Mouse (Mus musculus) kidney, embryonic 14.5 days (tissue): ENCODE data around the gene Gsdmc3. TPM values are rescaled to one million over a fixed set of nuclear protein-coding genes. Genes with fewer than 3 reads are reported as not detected.
"Not testable (repeated sequence)": the region's sequence is repeated elsewhere in the genome, so short reads cannot be mapped to it uniquely, and the experiment has no call there.

ENCODE experiments used
- ATAC-seq: fragments of 200-750 bp; cut with Nextera tagmentation; 2 replicates; pipeline ENCODE4 v1.8.0; 2017; ENCODE audit warnings: moderate number of reproducible peaks, mild to moderate bottlenecking, moderate TSS enrichment, moderate library complexity; ENCODE audit not compliant: low FRiP score, low TSS enrichment
- H3K27ac ChIP-seq: fragments of 300-500 bp; sonication (generic); 2 replicates; pipeline ENCODE4 v1.5.1; 2014; ENCODE audit warnings: low read depth, mild to moderate bottlenecking, low read length, moderate library complexity, mixed read lengths
- H3K27me3 ChIP-seq: fragments of 300-500 bp; sonication (generic); 2 replicates; pipeline ENCODE4 v1.6.1; 2014; ENCODE audit warnings: mild to moderate bottlenecking, low read length; ENCODE audit not compliant: control insufficient read depth, insufficient read depth
- H3K36me3 ChIP-seq: fragments of 300-500 bp; sonication (generic); 2 replicates; pipeline ENCODE4 v1.6.1; 2014; ENCODE audit warnings: low read length, mixed read lengths; ENCODE audit not compliant: control insufficient read depth, insufficient read depth
- H3K4me1 ChIP-seq: fragments of 300-500 bp; sonication (generic); 2 replicates; pipeline ENCODE4 v1.6.1; 2014; ENCODE audit warnings: low read length, mixed read lengths; ENCODE audit not compliant: control insufficient read depth, insufficient read depth
- H3K4me2 ChIP-seq: fragments of 300-500 bp; sonication (generic); replicated peaks from 2 replicates; pipeline ENCODE4 v1.6.1; 2014; ENCODE audit warnings: low read depth, mild to moderate bottlenecking, low read length
- H3K4me3 ChIP-seq: fragments of 300-500 bp; sonication (generic); 2 replicates; pipeline ENCODE4 v1.5.1; 2014; ENCODE audit warnings: mild to moderate bottlenecking, low read length
- H3K9ac ChIP-seq: fragments of 300-500 bp; sonication (generic); 2 replicates; pipeline ENCODE4 v1.6.1; 2014; ENCODE audit warnings: low read depth, mild to moderate bottlenecking, low read length, moderate library complexity
- H3K9me3 ChIP-seq: fragments of 300-500 bp; sonication (generic); 2 replicates; pipeline ENCODE4 v1.6.1; 2016; ENCODE audit warnings: low read length; ENCODE audit not compliant: control insufficient read depth
- WGBS: fragments of 180-500 bp; shearing (Covaris S2); extraction: QIAGEN DNeasy Blood & Tissue Kit; methylation state at CpG from one replicate; pipeline ENCODE4 v1.1.7; 2014; 5-methylcytosine and 5-hydroxymethylcytosine counted together
- polyA plus RNA-seq: library from polyadenylated mRNA; unstranded; fragments of >200 nt; fragmentation: Nextera tagmentation; extraction: Ambion mirVana; gene quantifications from 2 replicates; pipeline ENCODE4 v1.2.1, GENCODE M21; 2014

Gene Gsdmc3
- 0.64 and 1.4 TPM in 2 replicates for polyA plus RNA-seq

DNA sequence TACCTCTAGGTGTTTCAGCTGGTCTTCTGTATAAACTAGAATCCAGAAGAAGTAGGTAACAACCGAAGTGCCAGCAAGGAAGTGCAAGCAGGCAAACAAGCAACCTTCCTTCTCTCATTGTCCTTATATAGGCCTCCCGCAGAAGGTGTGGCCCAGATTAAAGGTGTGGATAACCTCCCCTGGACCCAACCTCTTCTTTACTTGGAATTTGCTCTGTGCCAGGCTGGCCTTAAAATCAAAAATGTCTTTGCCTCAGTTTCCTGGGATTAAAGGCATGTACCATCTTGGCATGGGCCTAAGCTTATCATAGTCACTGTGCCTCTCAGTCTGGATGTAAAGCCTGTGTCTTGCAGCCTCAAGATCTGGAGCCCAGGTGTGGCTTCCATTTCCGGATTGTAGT is at the start of gene Gsdmc3:
Gene Gsdmc3 (minus strand): TSS at position 101 of the 400 bp plus-strand sequence.
- not testable (repeated sequence) for H3K9ac ChIP-seq, H3K4me1 ChIP-seq, ATAC-seq, H3K27ac ChIP-seq, H3K4me2 ChIP-seq, H3K4me3 ChIP-seq, H3K9me3 ChIP-seq, H3K36me3 ChIP-seq, H3K27me3 ChIP-seq
- WGBS = 100% methylated on average over 1 of the region's 3 CpGs

GRCm38 (mm10) chr15:63926201-63926600 is 47.8 kb upstream of the Gsdmc3 start:
- H3K4me3 ChIP-seq = no peak overlapping the region
- peaks cover 10% of the 10 kb centered on the region for H3K36me3 ChIP-seq
- no peak overlapping the region for H3K27ac ChIP-seq
- H3K4me1 ChIP-seq = no peaks in the 10 kb centered on the region
- H3K9me3 ChIP-seq = no peaks in the 10 kb centered on the region
- 92% methylated on average over 3 of the region's 3 CpGs for WGBS
- H3K27me3 ChIP-seq = no peaks in the 10 kb centered on the region
- no peak overlapping the region for H3K4me2 ChIP-seq
- no peak overlapping the region for H3K9ac ChIP-seq
- ATAC-seq = no peak

DNA sequence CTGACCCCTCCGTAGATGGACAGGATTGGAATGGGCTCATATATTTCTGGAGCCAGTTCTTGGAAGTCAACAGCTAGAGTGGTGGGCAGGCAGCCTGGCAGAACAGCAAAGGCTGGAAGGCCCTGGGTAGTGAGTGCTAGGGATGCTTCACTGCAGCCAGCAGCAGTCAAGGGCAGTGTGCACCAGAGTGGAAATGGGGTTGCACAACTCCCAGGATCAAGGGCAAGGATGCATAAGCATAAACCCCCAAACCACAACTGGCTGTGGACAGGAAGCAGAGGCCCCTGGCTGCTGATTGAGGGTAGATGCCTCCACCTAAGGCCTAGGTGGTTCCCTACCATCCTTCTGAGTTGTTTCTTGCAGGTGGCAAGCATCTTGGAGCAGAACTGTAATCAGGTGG is 46.1 kb upstream of the Gsdmc3 start:
- no peak overlapping the region for H3K9ac ChIP-seq
- no peak for ATAC-seq
- WGBS = 76% methylated on average over 1 of the region's 1 CpGs

DNA sequence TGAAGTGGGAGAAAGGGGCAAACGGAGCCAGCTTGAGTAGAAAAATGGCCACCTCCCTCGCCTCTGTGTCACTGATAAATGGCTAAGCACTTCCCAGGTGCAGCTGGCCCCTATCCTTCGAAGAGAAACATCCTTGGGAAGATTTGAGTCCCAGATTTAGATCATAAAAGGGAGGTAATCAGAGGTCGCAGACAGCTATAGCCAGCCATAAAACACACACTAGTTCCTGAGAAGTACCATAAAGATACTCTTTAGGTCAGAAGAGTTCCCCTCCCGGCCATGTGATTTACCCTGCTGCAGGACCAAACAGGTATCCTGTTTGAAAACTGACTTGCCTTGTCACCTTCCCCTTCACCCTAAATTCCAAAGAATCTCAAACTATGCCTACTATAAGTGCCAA is 43.3 kb upstream of the Gsdmc3 start:
- ATAC-seq, H3K4me1 ChIP-seq, H3K36me3 ChIP-seq, H3K27ac ChIP-seq, H3K27me3 ChIP-seq, H3K4me3 ChIP-seq, H3K9me3 ChIP-seq, H3K4me2 ChIP-seq, H3K9ac ChIP-seq: not testable (repeated sequence)
- WGBS = 7% methylated on average over 2 of the region's 5 CpGs

More for the DNA sequence above, 46.1 kb upstream of the Gsdmc3 start:
- no peaks in the 10 kb centered on the region for H3K4me1 ChIP-seq
- H3K4me2 ChIP-seq = no peak overlapping the region
- no peak overlapping the region for H3K27ac ChIP-seq
- H3K9me3 ChIP-seq = no peaks in the 10 kb centered on the region
- H3K36me3 ChIP-seq = peaks cover 4% of the 10 kb centered on the region; the same call in 1 of the 2 replicates
- H3K4me3 ChIP-seq = no peak overlapping the region
- H3K27me3 ChIP-seq = no peaks in the 10 kb centered on the region

DNA sequence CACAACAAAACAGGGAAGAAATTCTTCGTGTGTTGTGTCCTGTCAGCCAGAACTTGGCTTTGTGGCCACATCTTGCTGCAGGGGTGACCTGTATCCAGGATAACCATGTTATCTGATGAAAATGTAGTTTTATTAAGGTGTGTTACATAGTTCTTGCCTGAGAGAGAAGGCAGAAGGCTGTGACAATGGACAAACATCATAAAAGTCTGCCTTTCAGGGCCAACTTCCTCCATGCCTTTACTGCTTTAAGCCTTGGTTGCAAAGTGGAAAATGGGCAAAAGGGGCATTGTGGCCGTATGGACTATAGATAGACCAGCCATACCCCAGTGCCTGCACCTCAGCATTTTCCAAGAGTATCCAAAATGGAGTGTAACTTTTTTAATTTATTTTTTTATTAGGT is 41.4 kb upstream of the Gsdmc3 start:
- H3K9ac ChIP-seq, H3K9me3 ChIP-seq, H3K4me2 ChIP-seq, H3K36me3 ChIP-seq, H3K4me3 ChIP-seq, H3K27ac ChIP-seq, H3K4me1 ChIP-seq, H3K27me3 ChIP-seq, ATAC-seq: not testable (repeated sequence)
- 81% methylated on average over 1 of the region's 2 CpGs for WGBS

DNA sequence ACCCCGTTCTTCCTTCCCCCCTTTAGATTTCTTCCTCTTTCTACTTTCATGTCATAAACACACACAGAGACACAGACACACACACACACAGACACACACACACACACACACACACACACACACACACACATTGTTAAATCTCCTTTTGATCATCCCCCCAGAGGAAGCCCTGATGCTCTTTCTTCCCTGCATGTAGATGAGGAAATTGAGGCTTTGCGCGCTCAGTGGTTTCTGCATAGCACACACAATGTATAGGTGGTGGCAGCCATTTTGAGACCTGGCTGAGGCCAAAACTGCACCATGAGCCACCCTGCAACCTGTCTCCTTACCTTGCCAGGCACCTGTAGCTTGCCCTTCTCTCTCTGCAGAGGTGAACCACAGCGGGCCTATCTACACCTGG is 38.2 kb upstream of the Gsdmc3 start:
- not testable (repeated sequence) for H3K4me3 ChIP-seq, H3K4me1 ChIP-seq, H3K36me3 ChIP-seq, H3K9me3 ChIP-seq, H3K4me2 ChIP-seq, H3K27ac ChIP-seq, H3K9ac ChIP-seq, H3K27me3 ChIP-seq, ATAC-seq
- 89% methylated on average over 3 of the region's 4 CpGs for WGBS

- H3K4me1 ChIP-seq, H3K27ac ChIP-seq, H3K9me3 ChIP-seq, H3K36me3 ChIP-seq, H3K4me2 ChIP-seq, H3K27me3 ChIP-seq, ATAC-seq, H3K9ac ChIP-seq, H3K4me3 ChIP-seq: not testable (repeated sequence)
- WGBS = 80% methylated on average over 2 of the region's 2 CpGs
Observed at GRCm38 (mm10) chr15:63912197-63912596, 33.8 kb upstream of the Gsdmc3 start, which contains the start of gene Gsdmc4. TSS of gene Gsdmc4 (minus strand) at chr15:63912297.

- H3K36me3 ChIP-seq, H3K9ac ChIP-seq, H3K9me3 ChIP-seq: not testable (repeated sequence)
Observed at GRCm38 (mm10) chr15:63909896-63910295, 31.5 kb upstream of the Gsdmc3 start.

GRCm38 (mm10) chr15:63895560-63896353 is 17.4 kb upstream of the Gsdmc3 start:
- not testable (repeated sequence) for H3K27ac ChIP-seq, H3K9me3 ChIP-seq, ATAC-seq, H3K4me1 ChIP-seq, H3K27me3 ChIP-seq, H3K4me2 ChIP-seq, H3K9ac ChIP-seq, H3K36me3 ChIP-seq, H3K4me3 ChIP-seq
- WGBS = 35% methylated on average over 9 of the region's 9 CpGs

More at GRCm38 (mm10) chr15:63909896-63910295, 31.5 kb upstream of the Gsdmc3 start:
- H3K27ac ChIP-seq, H3K4me2 ChIP-seq, H3K4me3 ChIP-seq, ATAC-seq, H3K27me3 ChIP-seq, H3K4me1 ChIP-seq: not testable (repeated sequence)
